Mouse (Mus musculus) gastrocnemius, adult 18-20 months (tissue): ENCODE measurements around the gene Actr8. TPM values are rescaled to one million over a fixed set of nuclear protein-coding genes. Genes with fewer than 3 reads are reported as not detected.

Source experiments
- DNase-seq: peaks from one replicate; pipeline ENCODE4 v3.0.0; 2021; ENCODE audit warnings: low spot score
- long read RNA-seq, 2 experiments: library from polyadenylated mRNA; stranded (forward); transcript quantifications; one replicate each; pipeline ENCODE4 v2.0.0; 2021
- total RNA-seq, 2 experiments: library from RNA; stranded (reverse); gene quantifications; 2 replicates each; pipeline ENCODE4 v1.2.3; 2021

The Actr8 gene
- total RNA-seq: 10 to 100 TPM; 31.1 to 33.4 TPM
- long read RNA-seq, experiment 1, transcript Actr8-201 (13 exons, 2,119 nt): major isoform, 41 of 49 reads
- long read RNA-seq, experiment 1, partial matches to known transcripts: 4 of 49 reads
- long read RNA-seq, experiment 1, other reads (novel, unspliced or antisense): 4 of 49 reads
- long read RNA-seq, experiment 2, transcript Actr8-201 (13 exons, 2,119 nt): major isoform, 45 of 51 reads
- long read RNA-seq, experiment 2, partial matches to known transcripts: 3 of 51 reads
- long read RNA-seq, experiment 2, other reads (novel, unspliced or antisense): 3 of 51 reads

GRCm38 (mm10) chr14:29978254-29979204, at the start of gene Actr8:
TSS of gene Actr8 (plus strand) at chr14:29978337.
- peak; percentile 94 for DNase-seq

- DNase-seq: no peak
These were observed 49.2 kb upstream of the Actr8 start for GRCm38 (mm10) chr14:29928966-29929365.

GRCm38 (mm10) chr14:29935516-29935915, 42.6 kb upstream of the Actr8 start:
- no peak for DNase-seq

DNA sequence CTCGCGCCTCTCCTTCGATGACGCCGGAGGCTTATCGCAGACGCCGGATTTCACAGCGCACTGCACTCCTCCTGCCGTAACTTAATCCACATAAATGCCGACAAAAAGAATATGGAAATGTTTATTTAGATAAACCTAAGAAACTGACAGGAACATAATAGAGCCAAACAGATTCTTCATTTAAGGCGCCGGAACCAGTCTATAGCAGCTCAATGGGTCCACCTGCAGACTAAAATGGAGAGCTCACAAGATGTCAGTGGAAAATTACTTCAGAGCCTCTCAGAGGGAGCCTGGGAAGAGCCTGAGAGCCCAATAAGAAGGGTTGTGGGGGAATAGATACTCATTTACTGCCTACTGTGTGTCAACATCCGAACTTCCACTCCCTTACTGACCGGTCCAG, 40.7 kb upstream of the Actr8 start:
- no peak for DNase-seq

DNA sequence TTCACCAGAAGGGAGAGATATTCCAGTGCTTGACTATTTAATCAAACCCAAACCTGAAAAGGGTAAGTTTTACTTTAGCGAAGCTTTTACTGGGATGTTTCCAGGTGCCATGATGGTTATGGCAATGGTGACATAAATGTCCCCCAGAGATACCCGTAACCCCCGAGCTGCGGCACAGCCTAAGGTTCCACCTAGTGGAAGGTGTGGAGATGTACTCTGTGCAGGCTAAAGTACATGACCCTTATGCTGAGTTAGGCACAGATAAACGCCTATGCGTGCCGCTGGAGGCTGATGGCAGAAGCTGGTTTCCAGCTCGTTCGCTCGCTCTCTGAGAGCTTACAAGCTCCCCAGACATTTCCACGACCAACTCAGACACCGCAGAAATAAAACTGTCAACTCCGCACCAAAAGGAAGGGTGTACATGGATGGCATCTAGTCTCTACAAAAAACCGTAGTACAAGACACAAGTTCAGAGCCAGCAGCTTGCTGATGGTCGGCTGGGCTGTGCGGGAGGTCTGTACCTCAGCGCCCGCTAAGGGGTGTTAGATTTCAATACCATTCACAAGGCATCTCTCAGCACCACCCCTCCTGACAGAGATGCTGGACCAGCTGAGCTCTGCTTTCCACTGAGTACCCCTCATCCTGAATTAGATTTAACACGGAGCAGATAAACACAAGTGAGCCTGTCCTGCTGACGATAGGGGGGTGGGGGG, 38.4 kb upstream of the Actr8 start:
- DNase-seq: no peak

GRCm38 (mm10) chr14:29940313-29940812, 37.8 kb upstream of the Actr8 start:
- no peak for DNase-seq

GRCm38 (mm10) chr14:29940877-29941276, 37.3 kb upstream of the Actr8 start:
- peak; percentile 13 for DNase-seq

DNA sequence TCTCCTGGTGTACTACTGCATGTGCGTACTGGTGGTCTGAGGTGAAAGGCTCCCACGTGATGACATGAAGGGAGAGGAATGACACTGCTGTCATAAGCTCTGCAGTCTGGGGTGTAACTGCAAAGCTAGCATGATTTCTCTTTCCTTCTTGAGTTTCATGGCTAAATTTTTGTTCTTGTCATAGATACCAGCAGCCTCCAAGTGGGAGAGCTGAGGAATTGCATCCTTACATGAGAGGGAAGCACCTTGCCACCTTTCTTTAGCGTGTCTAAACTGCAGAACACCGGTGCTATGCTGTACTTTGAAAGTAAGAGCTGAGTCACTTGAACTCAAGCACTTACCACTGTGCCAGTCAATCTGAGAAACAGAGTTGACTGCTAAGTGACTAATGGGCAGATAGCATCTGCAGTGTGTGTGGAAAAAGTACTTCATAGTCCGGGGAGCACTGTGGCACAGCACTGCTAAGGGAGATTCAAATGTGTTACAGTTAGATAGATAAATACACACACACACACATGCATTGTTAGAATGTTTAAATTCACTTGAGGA, 31.3 kb upstream of the Actr8 start:
- no peak for DNase-seq

GRCm38 (mm10) chr14:29950805-29951204, 27.3 kb upstream of the Actr8 start:
- no peak for DNase-seq

DNA sequence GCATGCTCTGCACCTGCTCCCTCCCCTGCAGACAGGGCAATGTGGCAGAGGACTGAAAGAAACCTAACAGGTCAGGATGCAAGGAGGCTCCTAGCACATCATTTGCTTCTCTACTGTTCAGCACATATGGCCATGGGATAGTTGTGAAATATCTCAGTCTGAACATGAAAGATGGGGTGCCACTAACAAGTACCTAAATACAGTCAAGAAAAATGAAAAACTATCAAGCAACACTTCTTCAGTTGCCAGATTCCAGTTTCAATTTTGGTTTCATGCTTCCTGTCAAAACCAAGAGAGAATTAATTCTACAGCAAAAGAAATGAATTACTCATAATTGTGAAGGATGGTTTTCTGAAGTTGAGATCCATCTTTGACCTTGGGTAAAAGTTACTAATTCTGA, 20.7 kb upstream of the Actr8 start:
- DNase-seq: no peak

DNA sequence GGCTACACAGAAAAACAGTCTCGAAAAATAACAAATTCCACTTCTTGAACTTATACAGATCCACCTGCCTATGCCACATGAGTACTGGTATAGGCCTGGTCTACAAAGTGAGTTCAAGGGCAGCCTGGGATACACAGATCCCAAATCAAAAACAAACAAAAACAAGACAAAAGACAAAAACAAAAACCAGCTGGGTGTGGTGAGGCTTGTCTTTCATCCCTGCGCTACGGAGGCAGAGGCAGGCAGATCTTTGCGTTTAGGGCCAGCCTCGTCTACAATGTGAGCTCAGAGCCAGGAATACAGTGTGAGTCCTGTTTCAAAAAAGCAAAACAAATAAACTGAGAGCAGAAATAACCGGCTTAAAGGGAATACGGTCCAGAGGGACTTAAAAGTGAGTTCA, 10.5 kb upstream of the Actr8 start:
- no peak for DNase-seq

GRCm38 (mm10) chr14:29968075-29968821, 9.9 kb upstream of the Actr8 start, which contains the start of gene Selenok:
TSS of gene Selenok (plus strand) at chr14:29968308.
- DNase-seq: peak; percentile 98

- DNase-seq: no peak
These were observed 6.7 kb upstream of the Actr8 start for GRCm38 (mm10) chr14:29971446-29971845.

GRCm38 (mm10) chr14:29971993-29972392, 6.1 kb upstream of the Actr8 start:
- no peak for DNase-seq

GRCm38 (mm10) chr14:29976927-29977326, 1.2 kb upstream of the Actr8 start:
- no peak for DNase-seq

DNA sequence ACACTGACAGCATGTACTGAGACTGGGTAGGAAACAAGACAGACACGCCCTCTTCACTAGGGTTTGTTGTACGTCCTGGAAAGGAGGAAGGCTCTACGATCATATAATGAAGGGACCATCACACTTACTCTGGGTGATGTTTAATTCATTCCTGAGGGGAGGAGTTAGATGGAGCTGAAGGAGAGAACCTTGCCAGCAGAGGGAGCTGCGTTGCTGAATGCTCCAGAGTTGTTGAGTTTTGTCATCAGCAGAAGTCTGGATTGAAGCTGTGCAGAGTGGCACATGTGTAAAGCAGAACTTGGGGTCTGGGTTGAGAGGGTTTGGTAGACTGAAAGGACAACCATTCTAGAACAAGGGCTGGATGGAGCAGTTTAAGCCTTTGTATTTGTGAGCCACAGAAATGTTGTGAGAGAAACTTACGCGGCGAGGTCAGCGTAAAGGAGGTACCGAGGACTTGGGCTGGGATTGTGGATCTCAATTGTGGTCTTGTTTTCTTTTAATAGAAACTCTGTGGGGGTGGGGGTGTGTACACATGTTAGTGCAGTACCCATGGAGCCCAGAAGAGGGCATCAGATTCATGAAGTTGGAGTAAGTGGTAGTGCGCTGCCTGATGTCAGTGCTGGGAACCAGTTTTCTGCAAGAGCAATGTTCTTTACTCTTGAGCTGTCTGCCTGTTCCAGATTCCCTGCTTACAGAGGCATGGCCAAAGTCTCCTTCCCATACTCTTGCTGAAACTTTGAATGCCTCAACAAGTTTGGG, 2.5 kb downstream of the Actr8 start:
- DNase-seq: no peak

DNA sequence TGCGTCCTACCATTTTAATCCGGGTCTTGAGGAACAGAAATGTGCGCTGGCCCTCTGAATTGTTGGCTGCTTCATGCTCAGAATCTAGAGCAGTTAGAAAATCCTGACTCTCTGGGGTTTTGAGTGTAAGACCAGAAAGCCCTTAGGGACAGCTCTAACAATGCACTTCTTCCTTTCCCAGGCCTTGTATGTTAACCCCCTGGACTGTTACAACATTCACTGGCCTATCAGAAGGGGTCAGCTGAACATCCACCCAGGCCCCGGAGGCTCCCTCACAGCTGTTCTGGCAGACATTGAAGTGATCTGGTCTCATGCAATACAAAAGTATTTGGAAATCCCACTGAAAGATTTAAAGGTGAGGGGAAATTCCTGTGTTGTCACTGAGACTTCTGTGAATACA, 8.0 kb downstream of the Actr8 start:
- DNase-seq: no peak

DNA sequence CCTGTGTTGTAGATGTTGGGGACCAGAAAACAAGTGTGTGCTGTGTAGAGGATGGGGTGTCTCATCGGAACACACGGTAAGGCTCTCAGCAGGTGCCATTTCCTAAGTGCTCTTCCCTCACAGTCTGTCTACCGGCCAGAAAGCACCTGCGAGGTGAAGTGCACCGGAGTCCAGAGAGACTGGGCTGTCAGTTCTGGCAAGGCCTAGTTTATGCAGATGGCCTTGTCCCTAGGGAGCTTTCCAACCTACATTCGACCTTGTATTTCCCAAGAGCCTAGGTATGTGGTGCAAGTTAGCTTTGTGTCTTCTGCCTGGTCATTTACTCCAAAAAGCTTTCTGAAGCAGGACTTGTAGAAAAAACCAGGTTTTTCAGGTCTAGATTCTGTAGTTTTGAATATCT, 9.1 kb downstream of the Actr8 start:
- DNase-seq: no peak

- DNase-seq: no peak
These were observed 9.6 kb downstream of the Actr8 start for GRCm38 (mm10) chr14:29987739-29988138.

- no peak for DNase-seq
These were observed 10.2 kb downstream of the Actr8 start for GRCm38 (mm10) chr14:29988337-29988736.
